Mouse (Mus musculus) spleen, adult 2 months (tissue): ENCODE results near the gene Hdac7. TPM values are rescaled to one million over a fixed set of nuclear protein-coding genes. Genes with fewer than 3 reads are reported as not detected.
A peak's percentile ranks its signal among the peaks of the same experiment; 100 is the strongest.

Source experiments
- DNase-seq, 2 experiments: peaks; one replicate each; pipeline versions ENCODE4 v3.0.0 to v3.0.0-alpha.2; 2012 to 2021; ENCODE audit warnings: low spot score in 2 of 2, low read depth in 1 of 2
- H3K27ac ChIP-seq: fragments of 200-500 bp; 2 replicates; pipeline ENCODE4 v1.5.1; 2012; ENCODE audit warnings: low read length, inconsistent platforms; ENCODE audit not compliant: insufficient read depth
- H3K27me3 ChIP-seq: fragments of 200-500 bp; 2 replicates; pipeline ENCODE4 v1.6.1; 2012; ENCODE audit warnings: mild to moderate bottlenecking, moderate library complexity, low read length, inconsistent platforms; ENCODE audit not compliant: control insufficient read depth, insufficient read depth
- H3K36me3 ChIP-seq: fragments of 200-500 bp; 2 replicates; pipeline ENCODE4 v1.6.1; 2012; ENCODE audit warnings: mild to moderate bottlenecking, low read length, inconsistent platforms; ENCODE audit not compliant: control insufficient read depth, insufficient read depth
- H3K4me1 ChIP-seq: fragments of 200-500 bp; 2 replicates; pipeline ENCODE4 v1.6.1; 2011; ENCODE audit warnings: inconsistent platforms; ENCODE audit not compliant: control insufficient read depth, insufficient read depth, insufficient read length
- H3K4me3 ChIP-seq: fragments of 200-500 bp; 2 replicates; pipeline ENCODE4 v1.5.1; 2011; ENCODE audit warnings: mild to moderate bottlenecking, inconsistent platforms; ENCODE audit not compliant: insufficient read depth, insufficient read length; ENCODE audit errors: extremely low read depth
- CTCF ChIP-seq: fragments of 200-500 bp; IDR thresholded peaks from 2 replicates; pipeline ENCODE4 v1.5.1; 2011; ENCODE audit warnings: mild to moderate bottlenecking, inconsistent platforms; ENCODE audit not compliant: insufficient read depth, insufficient read length, insufficient replicate concordance; ENCODE audit errors: extremely low read depth
- POLR2A ChIP-seq: fragments of 200-500 bp; IDR thresholded peaks from 2 replicates; pipeline ENCODE4 v1.6.1; 2011; ENCODE audit warnings: low read depth, low read length, inconsistent platforms
- whole genome bisulfite sequencing: fragments of 180-500 bp; shearing (Covaris S2); methylation state at CpG from one replicate; pipeline ENCODE4 v1.1.7; 2018; 5-methylcytosine and 5-hydroxymethylcytosine counted together
- polyA plus RNA-seq: library from polyadenylated mRNA; depleted of rRNA; stranded (reverse); fragments of >200 nt; gene quantifications from 2 replicates; pipeline ENCODE4 v1.2.3, GENCODE M21; 2012

Gene Hdac7
- polyA plus RNA-seq, 1 experiment: 104 TPM

DNA sequence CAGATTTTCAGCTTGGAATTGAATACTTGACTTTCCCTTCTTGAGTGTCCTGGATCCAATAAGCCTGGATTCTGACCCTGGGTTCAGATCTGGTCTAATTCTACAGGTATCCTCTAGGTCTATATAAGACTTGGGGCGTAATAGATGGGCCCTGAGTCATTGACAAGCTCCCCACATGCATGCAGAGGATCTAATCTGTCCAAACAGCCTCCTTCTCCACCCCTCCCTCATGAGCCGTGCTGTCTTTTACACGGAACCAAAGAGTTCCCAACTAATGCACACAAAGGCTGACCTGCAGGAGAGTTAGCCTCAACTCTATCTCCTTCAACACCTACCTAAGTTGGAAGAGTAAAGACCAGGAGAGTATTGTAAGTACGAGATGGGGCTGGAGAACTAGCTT is 3.0 kb upstream of the Hdac7 start:
- WGBS: 82% methylated on average over 4 of the region's 4 CpGs
- TF ChIP-seq CTCF: no peak
- TF ChIP-seq POLR2A: no peak
- DNase-seq: no peak
- Histone ChIP-seq H3K27me3 (no peaks in the 10 kb centered on the region), H3K27ac (no peak overlapping the region), H3K4me1 (peaks cover 2% of the 10 kb centered on the region; the same call in 1 of the 2 replicates), H3K36me3 (no peaks in the 10 kb centered on the region), H3K4me3 (no peak overlapping the region)

DNA sequence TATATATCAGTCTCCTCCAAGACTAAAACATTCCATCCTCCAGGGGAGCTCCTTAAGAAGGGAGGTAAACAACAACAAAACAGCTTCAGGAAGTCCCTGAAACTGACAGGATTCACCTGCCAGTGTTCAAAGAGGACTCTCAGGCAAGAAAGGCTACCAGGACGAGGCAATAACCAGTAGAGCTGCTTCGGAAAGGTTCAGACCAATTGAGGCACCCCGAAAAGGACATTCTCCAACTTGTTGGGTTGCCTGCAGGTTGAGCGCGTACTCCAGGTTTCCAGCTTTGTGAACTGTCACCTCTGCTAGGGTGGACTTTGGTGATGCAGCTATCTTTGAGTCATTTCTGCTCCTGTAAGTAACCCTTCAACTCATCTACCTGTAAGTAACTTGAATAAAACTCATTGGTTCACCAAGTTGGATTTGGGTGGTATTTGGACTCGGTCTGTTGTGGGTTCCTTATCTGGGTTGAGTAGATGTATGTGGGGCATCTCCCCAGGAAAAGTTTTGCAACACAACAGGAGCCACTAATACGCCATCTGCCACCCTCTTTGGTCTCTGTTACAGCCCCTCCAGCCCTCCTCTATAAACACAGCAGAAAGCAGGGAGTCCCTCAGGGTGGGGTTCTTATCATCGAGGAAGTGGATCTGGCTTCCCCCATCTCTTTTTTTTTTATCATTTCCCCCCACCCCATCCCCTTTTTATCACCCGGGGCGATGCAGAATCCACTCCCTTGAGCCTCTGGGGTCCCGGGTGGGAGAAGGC is 2.0 kb upstream of the Hdac7 start:
- H3K36me3 ChIP-seq: no peaks in the 10 kb centered on the region
- H3K27ac ChIP-seq: no peak overlapping the region
- peaks cover 6% of the 10 kb centered on the region; the same call in 1 of the 2 replicates for H3K4me1 ChIP-seq
- no peaks in the 10 kb centered on the region for H3K27me3 ChIP-seq
- no peak overlapping the region for H3K4me3 ChIP-seq
- TF ChIP-seq POLR2A (no peak), CTCF (no peak)
- no peak for DNase-seq
- WGBS: 80% methylated on average over 11 of the region's 11 CpGs

DNA sequence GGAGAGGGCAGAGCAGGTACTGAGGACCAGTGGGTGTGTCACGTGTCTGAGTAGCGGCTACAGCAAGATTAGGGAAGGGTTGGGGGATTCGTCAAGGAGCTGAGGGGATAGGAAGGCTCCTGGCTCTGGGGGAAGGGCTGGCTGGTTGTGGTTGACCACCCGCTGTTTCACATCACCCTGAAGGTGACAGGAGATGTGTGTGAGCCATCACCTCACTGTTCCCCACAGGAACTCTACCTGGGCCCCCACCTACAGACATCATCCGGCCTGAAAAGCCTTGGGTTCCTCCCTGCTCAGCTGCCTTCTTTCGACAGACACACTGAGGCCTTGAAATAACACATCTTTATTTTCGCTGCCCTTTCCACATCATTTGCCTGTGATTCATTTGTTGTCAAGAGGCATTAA is 1.1 kb downstream of the Hdac7 start:
- Histone ChIP-seq H3K4me3 (0 out of 2 replicates have a peak overlapping the region, but pooled peaks have one; percentile 15), H3K27me3 (no peaks in the 10 kb centered on the region), H3K27ac (peak overlapping the region; percentile 55; the same call in 1 of the 2 replicates), H3K4me1 (peaks cover 24% of the 10 kb centered on the region), H3K36me3 (no peaks in the 10 kb centered on the region)
- TF ChIP-seq CTCF (no peak), POLR2A (no peak)
- DNase-seq: no peak
- 52% methylated on average over 7 of the region's 7 CpGs for WGBS

DNA sequence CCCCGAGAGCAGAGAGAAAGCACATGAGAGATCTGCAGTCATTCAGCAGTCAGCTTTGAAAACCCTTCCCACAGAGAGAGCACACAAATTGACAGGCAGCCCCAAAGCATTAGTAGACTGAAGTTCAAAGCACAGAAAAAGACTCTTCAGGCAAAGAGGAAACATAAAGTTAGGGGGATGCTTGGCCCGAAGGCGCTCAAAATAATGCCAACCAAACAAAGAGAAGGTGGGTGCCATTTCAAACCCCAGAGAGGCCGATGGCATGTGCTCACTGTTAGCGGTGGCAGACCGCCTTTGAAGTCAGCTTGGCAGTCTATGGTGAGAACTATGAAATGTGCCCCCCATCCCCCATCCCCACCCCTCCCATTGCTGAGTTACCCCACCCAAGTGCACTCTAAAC is 2.2 kb downstream of the Hdac7 start:
- Histone ChIP-seq H3K27me3 (no peaks in the 10 kb centered on the region), H3K4me3 (no peak overlapping the region), H3K4me1 (peaks cover 31% of the 10 kb centered on the region), H3K36me3 (no peaks in the 10 kb centered on the region), H3K27ac (peak overlapping the region; percentile 10)
- WGBS: 63% methylated on average over 6 of the region's 6 CpGs
- TF ChIP-seq POLR2A: no peak
- no peak for DNase-seq

DNA sequence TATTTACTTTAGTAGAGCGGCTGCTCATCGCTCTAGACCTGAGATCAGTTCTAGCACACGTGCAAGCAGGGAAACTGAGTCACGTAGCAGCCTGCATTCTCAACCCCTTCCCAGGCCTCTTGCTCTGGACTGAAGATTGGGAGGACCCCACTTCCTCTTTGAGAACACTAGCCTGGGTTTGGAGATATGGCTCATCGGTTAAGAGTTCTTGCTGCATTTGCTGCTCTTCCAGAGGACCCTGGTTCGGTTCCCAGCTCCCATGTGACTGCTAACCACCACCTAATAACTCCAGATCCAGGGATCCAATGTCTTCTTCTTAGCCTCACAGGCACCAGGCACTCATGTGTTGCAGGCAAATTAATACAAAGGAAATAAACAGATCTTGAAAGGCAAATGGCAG is 2.9 kb downstream of the Hdac7 start:
- Histone ChIP-seq H3K4me3 (no peak overlapping the region), H3K4me1 (peaks cover 35% of the 10 kb centered on the region), H3K27ac (0 out of 2 replicates have a peak overlapping the region, but pooled peaks have one; percentile 6), H3K27me3 (no peaks in the 10 kb centered on the region), H3K36me3 (no peaks in the 10 kb centered on the region)
- DNase-seq: no peak
- TF ChIP-seq CTCF (no peak), POLR2A (no peak)
- 70% methylated on average over 6 of the region's 6 CpGs for WGBS

DNA sequence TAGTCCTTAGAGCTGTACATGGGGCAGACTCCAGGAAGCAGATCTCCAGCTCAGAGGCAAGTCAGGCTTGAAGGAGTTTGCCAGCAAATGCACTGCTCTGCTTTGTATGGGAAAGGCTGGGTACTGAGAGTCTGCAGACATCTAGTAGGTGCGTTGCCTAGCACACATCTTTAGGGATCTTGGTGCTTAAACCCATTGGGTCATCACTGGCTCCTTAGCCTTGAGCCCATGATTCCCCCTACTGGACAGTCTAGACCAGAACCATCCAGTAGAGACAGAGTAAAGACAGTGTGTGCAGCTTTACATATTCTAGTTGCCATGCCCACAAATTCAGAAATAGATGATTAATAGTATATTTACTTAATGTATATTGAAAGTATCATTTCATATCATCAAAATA is 3.5 kb downstream of the Hdac7 start:
- no peak overlapping the region for H3K4me3 ChIP-seq
- DNase-seq: no peak
- WGBS: 87% methylated on average over 1 of the region's 1 CpGs
- TF ChIP-seq CTCF: peak; percentile 7; the same call in 1 of the 2 replicates
- no peak for TF ChIP-seq POLR2A
- no peak overlapping the region for H3K27ac ChIP-seq
- H3K4me1 ChIP-seq: peaks cover 40% of the 10 kb centered on the region
- no peaks in the 10 kb centered on the region for H3K27me3 ChIP-seq
- H3K36me3 ChIP-seq: no peaks in the 10 kb centered on the region

DNA sequence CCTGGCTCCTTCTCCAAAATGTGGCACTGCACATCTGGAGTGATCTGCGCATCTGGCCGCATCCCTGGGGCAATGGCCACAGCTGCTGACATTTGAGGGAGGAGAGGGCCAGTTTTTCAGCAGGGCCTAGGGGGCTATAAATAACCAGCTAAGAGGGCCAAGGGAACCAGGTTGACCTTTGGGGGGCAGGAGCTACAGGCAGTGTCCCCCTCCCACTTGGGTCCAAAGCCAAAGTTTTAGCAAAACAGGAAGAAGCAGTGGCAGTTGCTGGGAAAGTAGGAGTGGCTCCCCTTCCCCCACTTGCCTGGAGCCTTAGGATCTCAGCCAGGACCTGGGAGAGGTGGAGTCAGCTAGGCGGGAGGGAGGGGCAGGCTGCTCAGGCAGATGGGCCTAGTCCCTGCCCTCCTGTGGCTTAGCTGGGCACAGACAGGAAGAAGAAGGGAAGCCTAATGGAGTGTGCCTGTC is 4.3 kb downstream of the Hdac7 start:
- 67% methylated on average over 3 of the region's 3 CpGs for WGBS
- no peaks in the 10 kb centered on the region for H3K27me3 ChIP-seq
- TF ChIP-seq POLR2A (no peak), CTCF (no peak)
- no peak overlapping the region for H3K4me3 ChIP-seq
- no peaks in the 10 kb centered on the region for H3K36me3 ChIP-seq
- peaks cover 40% of the 10 kb centered on the region for H3K4me1 ChIP-seq
- no peak overlapping the region for H3K27ac ChIP-seq
- no peak for DNase-seq
